Mouse (Mus musculus) lung, postnatal 10 days (tissue): ENCODE measurements around the gene Gm10401.

ENCODE experiments used
- DNase-seq: peaks from one replicate; pipeline ENCODE4 v3.0.0; 2021

The Gm10401 gene

DNA sequence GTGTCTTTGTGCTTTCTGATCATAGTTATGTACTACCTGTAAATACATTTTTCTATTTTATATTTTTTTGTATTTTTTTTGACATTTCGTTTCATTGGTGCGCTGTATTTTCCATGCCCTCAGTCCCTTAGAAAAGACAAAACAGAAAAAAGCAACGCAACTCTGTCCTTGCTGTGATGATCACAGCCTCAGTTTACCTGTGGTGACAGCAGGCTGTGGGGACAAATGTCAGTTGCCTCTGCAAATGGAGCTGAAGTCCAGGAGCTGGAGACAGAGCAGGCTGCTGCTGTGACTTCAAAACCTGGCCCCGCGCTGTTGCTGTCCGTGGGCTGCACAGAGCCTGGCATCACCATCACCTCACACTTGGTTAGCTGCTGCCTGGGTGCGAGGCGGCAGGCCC lies at the start of gene Gm10401:
Gene Gm10401, minus strand, starts transcription at position 101 of the 400 bp plus-strand sequence.
- DNase-seq: no peak

DNA sequence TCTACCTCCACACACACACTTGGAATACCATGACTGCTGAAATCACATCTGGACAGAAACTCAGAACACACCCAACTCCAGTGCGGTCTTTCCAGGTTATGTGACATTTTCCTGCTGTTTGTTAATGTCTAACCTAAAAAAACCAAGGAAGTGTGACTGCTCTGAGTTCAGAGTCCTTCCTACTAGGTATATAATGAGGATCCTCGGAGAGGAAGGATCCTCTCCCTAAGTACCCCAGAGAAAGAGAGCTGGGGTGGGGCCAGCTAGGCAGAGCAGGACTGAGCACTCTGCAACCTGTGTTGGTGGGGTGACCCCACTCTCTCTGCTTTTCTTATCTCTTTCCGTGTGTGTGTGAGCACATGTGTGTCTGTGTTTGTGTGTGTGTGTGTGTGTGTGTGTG lies 49.3 kb upstream of the Gm10401 start:
- no peak for DNase-seq

DNA sequence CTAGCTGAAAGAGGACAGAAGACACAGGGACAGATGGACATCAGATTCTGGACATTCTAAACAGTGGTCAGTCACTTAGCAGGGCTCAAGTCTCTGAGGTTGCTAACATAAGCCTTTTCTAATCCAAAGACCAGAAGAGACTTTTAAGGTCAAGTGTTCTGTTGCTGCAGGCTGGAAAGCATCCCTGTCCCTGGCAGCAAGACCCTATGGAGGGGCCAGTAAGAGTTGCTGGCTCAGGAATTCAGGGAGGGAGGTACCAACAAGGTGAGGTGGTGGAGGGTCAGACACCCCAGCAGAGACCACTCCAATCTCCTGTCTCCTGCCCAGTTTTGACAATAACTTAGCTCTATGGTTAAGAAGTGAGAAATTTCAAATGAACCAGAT lies 48.6 kb upstream of the Gm10401 start:
- DNase-seq: no peak

DNA sequence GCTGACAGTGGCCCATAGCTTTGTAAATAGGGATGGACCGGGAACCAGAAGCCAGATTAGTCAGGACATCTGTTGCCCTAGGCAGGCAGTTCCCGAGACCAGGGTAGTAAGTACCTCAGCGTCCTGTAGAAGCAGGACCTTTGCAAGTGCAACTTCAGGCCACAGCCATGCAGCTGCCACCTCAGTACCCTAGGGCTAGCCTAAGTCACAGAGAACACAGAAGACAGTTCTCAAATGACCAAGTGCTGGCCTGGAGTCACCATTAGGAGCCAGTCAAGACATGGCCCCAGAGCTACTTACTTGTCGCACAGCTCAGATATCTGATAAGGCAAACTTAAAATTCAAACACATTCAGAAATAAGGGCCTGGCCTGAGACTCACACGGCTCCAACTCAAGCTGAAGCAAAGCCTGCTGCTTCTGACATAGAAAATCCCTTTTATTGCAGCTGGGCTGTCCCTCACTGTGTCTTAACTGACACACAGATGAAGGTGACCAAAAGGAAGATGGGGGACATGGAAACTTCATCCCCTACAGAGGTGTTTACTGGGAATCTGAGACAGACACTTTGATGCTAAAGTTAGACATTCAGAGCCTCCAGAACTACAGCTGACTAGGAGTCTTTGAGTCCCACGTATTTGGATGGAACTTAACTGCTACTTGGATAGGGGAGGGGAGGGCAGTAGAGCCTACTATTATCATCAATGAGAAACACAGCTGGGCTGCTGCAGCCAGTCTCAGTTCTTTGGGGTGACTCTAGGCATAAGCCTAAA lies 48.1 kb upstream of the Gm10401 start:
- no peak for DNase-seq

DNA sequence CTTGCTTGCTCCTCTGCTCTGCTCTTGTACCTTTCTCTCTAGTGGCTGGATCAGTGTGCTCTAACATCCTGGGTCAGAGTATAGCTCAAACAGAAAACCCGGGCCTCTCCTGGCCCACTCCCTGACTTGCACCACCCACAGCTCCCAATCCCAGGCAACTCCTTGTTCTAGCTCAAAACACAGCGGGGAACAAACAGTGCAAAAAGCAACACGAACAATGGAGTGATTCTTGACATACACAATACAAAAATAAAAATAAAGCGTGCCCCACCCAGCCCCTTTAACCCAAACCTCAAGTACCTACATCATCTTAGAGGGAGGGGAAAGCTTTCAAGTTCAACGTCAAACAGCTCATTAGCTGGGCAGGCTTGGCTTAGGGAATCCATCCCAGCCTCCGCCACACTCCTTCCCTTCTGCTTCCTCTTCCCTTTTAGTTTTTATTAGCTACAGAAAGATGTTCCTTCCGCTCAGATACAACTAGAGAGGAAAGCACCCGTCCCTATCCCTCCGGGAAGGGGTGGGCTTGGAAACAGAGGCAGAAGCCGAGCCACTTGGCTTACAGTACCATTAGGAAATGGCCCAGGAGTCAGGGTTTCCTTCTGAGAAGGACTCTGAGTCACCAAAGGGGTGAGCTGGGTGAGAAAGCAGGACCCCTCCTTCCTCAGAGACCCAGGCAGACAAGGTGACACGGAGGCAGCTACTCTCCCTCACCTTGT lies 47.3 kb upstream of the Gm10401 start:
- peak; percentile 33 for DNase-seq

DNA sequence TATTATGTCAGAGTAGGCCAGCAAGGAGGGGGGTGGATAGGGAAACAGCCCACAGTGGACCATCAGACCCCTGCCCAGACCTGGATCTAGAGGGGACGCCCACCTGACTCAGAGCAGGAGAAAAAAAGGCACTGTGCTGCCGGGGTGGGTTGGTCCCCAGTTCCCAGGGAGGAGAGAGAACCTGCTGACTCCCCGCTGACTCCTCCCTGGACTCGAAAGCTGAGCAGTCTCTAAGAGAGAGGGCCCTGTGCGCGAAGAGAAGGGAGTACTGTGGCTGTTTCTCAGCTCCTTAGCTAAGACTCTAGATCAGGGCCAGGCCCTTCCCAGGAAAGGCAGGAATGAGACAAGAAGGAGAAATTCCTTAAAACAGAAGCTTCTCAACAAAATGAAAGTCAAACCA lies 46.4 kb upstream of the Gm10401 start:
- DNase-seq: no peak

DNA sequence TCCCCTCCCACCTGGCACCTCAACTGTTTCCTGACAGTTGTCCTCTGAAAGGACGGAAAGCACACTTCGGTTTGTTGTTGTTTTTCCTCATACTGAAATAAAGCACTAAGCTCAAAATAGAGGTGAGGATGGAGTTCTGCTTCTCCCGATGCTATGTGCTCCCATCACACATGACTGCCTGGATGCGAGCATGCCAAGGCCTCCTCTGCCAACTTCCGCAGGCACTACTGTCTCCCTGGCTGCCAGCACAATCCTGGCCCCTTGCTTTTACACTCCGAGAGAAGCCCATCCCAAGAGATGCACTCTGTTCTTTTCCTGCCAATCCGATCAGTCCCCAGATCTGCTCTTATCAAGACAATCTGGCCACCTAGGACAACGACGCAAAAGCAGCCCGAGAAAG lies 45.5 kb upstream of the Gm10401 start:
- no peak for DNase-seq

DNA sequence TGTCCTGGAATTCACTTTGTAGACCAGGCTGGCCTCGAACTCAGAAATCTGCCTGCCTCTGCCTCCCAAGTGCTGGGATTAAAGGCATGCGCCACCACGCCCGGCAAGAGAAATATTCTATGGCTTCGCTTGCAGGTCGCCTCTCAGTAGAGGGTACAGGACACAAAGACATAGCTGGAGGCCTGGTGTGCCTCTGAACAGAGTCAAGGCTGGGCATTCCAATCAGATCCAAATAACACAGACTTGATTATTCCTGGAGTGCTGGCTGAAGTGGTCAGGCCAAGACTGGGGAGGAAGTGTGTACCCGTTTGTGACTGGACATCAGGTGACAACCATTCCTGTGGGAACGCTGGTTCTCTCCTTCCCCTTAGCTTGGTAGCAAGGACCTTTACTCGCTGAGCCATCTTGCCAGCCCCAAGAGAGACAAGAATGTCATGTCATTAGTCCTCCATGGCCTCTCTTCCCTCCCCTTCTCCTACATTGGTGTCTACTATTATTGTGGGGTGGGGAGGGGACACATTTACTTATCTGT lies 44.1 kb upstream of the Gm10401 start:
- DNase-seq: no peak

DNA sequence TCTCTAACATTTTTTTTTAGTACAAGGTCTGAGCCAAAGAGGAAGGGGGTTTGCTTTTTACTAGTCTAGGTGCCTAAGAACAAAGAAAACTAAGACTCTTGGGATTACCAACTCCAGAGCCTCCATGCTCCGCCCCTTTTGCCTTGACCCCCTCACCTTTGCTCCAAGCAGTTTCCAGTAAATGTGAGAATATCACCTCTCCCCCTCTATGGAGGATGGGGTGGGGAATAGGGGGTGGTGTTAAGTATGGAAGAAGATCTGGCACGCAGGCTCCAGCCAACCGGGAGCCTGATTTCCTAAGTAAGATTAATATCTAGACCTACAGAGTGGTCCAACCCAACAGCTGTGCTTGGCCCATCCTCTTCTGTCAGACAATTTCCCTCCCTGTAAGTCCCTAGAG lies 42.6 kb upstream of the Gm10401 start:
- no peak for DNase-seq

DNA sequence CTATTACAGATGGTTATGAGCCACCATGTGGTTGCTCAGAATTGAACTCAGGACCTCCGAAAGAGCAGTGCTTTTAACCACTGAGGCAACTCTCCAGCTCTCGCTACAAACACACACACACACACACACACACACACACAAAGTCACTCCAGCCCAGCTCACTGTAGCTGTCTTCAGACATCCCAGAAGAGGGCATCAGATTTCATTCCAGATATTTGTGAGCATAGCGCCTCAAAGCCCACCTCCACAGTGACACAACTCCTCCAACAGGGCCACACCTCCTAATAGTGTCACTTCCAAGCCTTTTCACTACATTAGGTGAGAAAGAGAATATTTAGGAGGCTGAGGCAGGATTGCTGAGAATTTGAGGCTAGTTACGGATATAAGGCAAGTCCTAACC lies 41.0 kb upstream of the Gm10401 start:
- DNase-seq: no peak

DNA sequence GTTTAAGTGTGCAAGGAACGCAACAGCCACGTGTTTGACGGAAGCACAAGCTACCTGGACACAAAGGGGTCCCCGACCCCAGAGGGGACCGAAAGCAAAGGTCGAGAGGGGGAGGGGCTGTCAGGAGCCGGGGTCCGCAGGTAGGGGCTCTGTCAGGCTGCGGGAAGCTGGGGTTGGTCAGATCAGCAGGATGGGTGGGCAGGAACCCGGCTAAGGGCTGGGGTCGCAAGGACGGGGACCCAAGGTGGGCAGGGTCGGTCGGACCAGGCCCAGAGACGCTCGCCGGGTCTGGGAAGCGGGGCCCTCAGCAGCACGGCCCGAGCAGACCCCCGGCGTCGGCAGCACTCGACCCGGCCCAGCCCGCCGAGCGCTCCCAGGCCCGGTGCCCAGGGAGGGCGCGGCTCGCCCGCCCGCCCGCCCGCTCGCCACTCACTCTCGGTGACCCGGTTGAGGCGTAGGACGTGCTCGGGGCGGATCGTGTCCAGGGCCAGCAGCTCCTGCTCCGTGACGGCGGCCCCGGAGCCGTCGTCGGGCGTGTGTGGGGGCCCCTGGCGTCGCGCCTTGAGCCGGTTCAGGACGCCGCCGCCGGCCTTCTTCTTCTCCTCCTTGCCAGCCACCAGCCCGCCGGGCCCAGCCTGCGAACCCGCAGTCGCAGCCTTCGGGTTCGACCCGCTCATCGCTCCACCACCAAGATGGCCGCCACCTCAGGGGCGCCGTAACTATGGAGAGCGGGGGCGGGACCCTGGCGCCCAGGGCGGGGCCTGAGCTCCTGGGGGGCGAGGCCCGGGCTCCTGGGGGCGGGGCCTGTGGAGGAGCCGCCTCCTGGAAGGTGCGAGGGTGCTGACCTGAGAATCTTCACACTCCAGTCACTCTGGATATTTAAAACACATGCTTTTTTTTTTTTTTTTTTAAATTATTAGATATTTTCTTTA lies 36.4 kb upstream of the Gm10401 start, which contains the start of gene Unc119b:
Gene Unc119b, minus strand, starts transcription at position 742 of the 932 bp plus-strand sequence.
- DNase-seq: peak; percentile 90

DNA sequence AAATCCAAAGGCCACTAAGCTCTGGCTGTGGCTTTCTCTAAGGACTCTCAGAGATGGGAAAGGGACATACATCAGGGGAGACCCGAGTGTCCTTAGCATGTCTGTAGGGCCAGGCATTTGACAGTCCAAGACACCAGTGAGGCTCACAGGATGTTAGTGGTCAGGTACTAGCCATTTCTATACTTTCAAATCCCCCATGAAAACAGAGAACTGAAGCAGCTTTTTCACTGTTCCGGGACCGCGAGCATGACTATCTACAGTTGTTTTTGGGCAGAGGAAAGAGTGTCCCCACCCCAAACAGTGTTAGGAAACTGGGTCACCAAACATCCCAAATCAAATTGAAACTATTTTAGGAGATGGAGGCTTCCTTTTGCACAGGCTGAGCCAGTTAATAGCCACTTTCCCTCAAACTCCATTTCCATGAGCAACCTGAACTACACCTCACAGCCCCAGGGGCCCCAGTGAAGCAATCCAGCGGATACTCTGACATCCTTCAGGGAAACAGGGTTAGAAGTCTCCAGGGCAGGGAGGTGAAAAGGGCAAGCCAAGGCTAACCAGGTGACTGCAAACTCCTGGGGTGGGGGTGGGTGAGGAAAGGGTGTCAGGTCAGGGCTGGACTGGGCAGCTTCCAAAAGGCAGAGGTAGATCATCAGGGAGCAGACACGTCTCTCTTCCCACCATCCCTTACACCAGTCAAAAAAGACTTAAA lies 35.4 kb upstream of the Gm10401 start:
- no peak for DNase-seq

DNA sequence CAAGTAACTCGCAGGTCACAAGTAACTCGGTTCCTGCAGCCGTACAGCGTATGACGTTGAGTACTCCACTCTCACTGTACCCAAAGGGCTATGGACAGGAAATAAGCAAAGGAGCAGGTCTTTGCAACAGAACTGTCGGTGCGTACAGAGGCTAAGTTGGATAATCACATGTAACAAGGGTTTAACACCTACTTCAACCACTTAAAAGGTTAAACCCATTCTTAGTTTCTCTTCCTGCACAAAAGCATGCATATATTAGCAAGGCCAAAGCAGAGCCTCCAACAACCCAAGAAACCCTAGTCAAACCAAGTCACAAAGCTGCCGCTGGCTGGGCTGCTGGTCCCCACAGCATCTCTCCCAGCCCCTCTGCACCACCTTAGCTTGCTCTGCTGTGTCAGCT lies 34.4 kb upstream of the Gm10401 start:
- DNase-seq: no peak

DNA sequence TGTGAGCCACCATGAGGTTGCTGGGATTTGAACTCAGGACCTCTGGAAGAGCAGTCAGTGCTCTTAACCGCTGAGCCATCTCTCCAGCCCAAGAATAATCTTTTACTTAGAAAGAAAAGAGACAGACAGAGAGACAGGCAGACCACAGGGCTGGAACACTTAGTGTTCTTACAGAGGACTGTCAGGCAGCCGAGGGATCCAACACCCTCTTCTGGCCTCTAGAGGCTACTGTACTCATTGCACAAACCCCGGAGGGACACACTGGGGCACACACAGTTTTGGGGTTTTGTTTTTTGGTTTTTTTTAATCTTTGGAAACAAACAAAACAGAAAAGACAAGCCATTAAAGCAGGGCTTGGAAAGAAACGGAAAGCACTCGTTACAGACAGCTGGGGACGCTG lies 31.2 kb upstream of the Gm10401 start:
- no peak for DNase-seq

DNA sequence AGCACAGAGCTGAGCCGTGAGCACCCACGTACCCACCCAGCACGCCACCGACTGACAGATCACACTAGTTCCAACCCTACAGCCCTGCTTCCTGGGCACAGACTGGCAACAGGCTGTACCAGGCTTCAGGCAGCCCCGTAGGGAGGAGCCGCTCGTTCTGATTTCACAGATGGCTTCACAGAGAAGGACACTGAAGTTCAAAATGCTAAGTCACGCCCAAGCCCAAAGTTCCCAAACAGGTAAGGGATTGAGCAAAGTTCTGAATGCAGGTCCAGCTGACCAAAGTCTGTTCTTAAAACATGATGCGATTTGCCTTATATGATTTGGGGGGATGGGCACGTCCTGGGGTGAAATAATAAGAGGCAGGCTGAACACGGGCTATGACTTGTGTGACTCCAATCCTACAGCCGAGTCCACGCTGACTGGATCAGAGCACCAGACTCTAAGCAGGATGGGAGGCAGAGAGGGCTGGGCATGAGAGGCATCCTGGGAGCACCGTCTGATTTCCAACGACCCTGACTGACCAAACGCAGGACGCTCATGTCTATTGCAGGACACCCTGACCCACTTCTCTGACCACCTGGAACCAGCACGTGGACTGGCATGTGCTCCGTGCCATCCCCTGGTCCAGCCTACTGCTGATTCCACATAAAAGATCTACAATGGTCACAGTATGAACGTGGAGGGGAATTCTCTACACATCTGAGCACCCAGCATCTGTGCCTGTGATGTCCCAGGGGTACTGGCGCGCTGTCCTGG lies 29.5 kb upstream of the Gm10401 start:
- no peak for DNase-seq

DNA sequence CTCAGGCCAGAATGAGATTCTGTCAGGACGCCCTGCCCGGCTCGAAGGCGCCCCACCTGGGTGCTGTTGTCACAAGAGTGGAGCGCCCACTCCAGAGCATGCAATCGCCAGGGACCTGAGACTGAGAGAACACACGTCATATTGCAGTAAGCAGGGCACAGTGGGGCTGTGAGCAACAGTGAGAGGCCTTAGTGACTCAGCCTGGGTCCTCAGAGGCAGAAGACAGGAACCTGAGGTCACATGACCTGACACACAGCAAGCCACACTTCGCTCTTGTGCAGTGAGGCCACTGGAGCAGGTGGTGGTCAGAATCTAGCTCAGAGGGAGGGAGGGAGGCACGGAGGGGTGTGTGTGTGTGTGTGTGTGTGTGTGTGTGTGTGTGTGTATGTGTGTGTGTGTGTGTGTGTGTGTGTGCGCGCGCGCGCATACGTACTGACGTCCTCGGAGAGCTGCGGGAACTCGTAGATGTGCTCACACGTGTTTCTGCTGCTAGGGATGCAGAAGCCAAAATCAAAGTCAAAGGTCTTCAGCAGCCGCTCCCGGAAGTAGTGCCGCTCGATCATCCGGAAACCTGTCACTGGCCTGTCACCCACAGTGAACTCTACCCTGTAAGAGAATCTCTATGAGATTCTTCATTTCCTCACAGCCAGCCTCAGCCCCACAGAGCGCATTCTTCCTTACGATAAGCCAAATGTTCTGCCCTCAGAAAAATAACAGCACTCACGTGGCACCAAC lies 28.6 kb upstream of the Gm10401 start:
- DNase-seq: no peak

DNA sequence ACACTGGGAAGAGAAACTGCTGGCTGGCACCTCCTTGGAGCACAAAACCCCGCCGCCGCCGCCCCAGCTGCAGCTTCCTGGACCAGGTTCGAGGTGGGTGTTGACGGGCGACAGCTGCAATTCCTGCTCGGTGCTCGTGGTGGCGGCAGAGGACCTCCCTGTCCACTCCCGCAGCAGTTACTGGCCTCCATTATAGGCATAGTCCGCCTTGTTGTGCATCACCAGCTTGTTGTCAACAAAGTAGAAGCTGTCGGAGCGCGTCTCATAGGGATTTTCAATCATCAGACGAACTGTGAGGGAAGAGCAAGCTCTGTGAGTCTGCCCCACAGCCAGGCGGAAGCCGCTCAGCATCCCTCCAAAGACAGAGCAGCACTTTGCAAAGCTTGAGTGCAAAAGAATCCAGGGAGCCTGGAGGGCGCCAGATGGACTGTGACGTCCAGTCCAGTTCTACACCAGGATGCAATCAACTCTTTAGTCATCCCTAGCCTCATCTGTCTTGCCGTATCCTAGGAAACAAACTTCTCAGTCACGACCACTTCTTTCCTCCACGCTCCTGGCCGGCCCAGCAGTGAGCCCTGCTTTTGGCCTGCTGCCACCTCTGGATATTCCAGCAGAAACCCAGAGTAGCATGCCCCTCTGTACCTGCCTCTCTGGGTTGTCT lies 27.2 kb upstream of the Gm10401 start:
- DNase-seq: peak; percentile 92

DNA sequence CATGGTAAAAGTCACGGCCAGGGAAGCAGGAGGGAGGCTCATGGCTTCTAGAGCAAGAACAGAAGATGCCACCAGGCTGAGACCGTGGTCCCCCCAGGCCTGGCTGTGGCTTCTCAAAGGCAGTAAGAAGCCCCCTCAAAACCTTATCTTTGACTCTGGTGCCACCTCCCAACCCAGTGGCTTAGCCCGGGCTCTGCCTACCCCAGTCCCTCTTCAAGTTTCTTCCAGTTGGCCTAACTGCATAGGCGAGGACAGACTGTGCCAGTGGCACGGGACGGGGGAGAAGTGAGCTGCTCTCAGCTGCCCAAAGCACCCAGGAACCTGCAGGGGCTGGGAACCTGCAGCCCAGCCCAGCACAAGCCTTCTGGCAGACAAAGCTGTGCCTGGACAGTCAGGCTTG lies 26.6 kb upstream of the Gm10401 start:
- no peak for DNase-seq

DNA sequence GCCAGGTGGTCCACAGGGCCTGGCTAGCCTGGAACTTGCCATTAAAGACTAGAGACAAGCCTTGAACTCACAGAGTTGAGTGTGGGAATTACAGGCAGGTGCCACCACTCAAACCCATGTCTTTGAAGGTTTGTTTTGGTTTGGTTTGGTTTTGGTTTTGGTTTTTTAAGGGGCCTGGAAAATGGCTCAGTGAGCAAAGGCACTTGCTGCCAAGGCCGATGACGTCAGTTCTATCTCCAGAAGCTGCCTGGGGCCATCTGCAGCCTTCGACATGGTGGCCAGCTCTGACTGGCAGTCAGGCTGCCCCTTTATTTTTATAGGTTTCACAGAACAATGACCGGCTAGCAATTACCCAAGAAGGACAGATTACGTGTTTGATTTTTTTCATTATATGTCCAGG lies 22.9 kb upstream of the Gm10401 start:
- no peak for DNase-seq

DNA sequence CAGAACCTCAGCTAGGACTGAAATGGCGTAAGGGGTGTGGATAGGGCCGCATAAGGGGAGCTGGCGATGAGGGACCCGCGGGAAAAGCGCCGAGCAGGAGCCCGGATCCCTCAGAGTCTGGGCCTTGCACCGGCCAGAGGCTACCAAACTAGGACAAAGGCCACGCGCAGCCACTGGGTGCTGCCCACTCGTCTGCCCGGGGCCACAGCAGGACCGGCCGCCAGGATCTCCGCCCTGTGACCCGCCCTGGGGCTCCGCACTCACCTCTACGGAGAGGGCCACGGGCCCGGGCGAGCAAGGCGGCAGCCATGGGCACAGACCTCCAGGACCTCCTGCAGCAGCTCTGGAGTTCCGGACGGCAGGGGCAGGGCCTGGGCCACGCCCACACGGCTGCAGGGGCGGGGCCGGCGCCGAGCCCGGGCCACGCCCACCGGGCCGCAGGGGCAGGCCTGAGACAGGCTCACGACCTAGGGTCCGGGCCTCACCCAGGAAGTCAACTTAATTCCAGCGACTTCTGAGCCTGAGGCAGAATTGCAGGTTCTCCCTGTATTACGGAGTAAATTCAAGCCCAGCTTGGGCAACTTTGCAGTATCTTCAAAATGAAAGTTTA lies 21.0 kb upstream of the Gm10401 start, which contains the start of gene Acads:
Gene Acads, minus strand, starts transcription at position 386 of the 610 bp plus-strand sequence.
- peak; percentile 89 for DNase-seq
